Mouse (Mus musculus) liver, embryonic 15.5 days (tissue): ENCODE results near the gene Aqp2. TPM values are rescaled to one million over a fixed set of nuclear protein-coding genes. Genes with fewer than 3 reads are reported as not detected.
A peak's percentile ranks its signal among the peaks of the same experiment; 100 is the strongest.

Source experiments
- ATAC-seq: fragments of 200-750 bp; cut with Nextera tagmentation; 2 replicates; pipeline ENCODE4 v1.8.0; 2017; ENCODE audit warnings: moderate number of reproducible peaks, mild to moderate bottlenecking, moderate library complexity; ENCODE audit not compliant: insufficient read depth
- H3K27ac ChIP-seq: fragments of 300-500 bp; sonication (generic); replicated peaks from 2 replicates; pipeline ENCODE4 v1.5.1; 2015; ENCODE audit warnings: mild to moderate bottlenecking, inconsistent platforms
- H3K27me3 ChIP-seq: fragments of 300-500 bp; sonication (generic); 2 replicates; pipeline ENCODE4 v1.6.1; 2015; ENCODE audit warnings: mild to moderate bottlenecking, inconsistent platforms
- H3K36me3 ChIP-seq: fragments of 300-500 bp; sonication (generic); replicated peaks from 2 replicates; pipeline ENCODE4 v1.6.1; 2015; ENCODE audit warnings: moderate library complexity, mild to moderate bottlenecking, inconsistent platforms
- H3K4me1 ChIP-seq: fragments of 300-500 bp; sonication (generic); replicated peaks from 2 replicates; pipeline ENCODE4 v1.6.1; 2015; ENCODE audit warnings: inconsistent platforms
- H3K4me2 ChIP-seq: fragments of 300-500 bp; sonication (generic); 2 replicates; pipeline ENCODE4 v1.6.1; 2015; ENCODE audit warnings: moderate library complexity, mild to moderate bottlenecking, inconsistent platforms
- H3K4me3 ChIP-seq: fragments of 300-500 bp; sonication (generic); replicated peaks from 2 replicates; pipeline ENCODE4 v1.5.1; 2015; ENCODE audit warnings: mild to moderate bottlenecking, inconsistent platforms
- H3K9ac ChIP-seq: fragments of 300-500 bp; sonication (generic); 2 replicates; pipeline ENCODE4 v1.6.1; 2015; ENCODE audit warnings: moderate library complexity, mild to moderate bottlenecking, inconsistent platforms
- H3K9me3 ChIP-seq: fragments of 300-500 bp; sonication (generic); replicated peaks from 2 replicates; pipeline ENCODE4 v1.6.1; 2016; ENCODE audit warnings: inconsistent platforms
- WGBS: fragments of 180-500 bp; shearing (Covaris S2); methylation state at CpG from one replicate; pipeline ENCODE4 v1.1.7; 2015; ENCODE audit warnings: mixed read lengths; ENCODE audit not compliant: insufficient replicate concordance; 5-methylcytosine and 5-hydroxymethylcytosine counted together
- polyA plus RNA-seq: library from polyadenylated mRNA; unstranded; fragments of >200 nt; fragmentation: Nextera tagmentation; extraction: Ambion mirVana; gene quantifications from 2 replicates; pipeline ENCODE4 v1.2.1, GENCODE M21; 2015

Gene Aqp2
- polyA plus RNA-seq, 1 experiment from 2014 or later, result not detected

DNA sequence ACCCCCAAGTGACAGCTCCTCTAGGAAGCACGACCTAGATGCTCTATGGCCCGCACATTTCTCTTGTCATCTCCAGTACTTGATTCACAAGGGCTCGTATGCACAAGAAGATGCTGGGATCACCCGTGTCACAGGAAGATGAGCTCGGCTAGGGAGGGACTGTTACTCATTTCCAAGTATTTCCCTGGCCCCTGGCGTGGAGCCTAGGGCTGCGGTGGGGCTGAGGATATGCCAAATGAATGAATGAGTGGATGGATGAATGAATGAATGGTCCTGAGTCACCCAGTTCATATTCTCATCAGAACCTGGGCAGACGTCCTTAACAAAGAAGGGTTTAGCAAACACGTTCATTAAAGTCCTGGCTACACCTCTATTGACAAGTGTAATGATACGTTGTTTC is 18.6 kb upstream of the Aqp2 start:
- no peaks in the 10 kb centered on the region for H3K4me1 ChIP-seq
- H3K4me3 ChIP-seq, result no peak overlapping the region
- no peak overlapping the region for H3K27ac ChIP-seq
- H3K9ac ChIP-seq, result no peak overlapping the region
- ATAC-seq, result no peak
- 59% methylated on average over 10 of the region's 10 CpGs for WGBS
- no peak overlapping the region for H3K4me2 ChIP-seq
- no peaks in the 10 kb centered on the region for H3K9me3 ChIP-seq
- peaks cover 13% of the 10 kb centered on the region for H3K27me3 ChIP-seq
- no peaks in the 10 kb centered on the region for H3K36me3 ChIP-seq

DNA sequence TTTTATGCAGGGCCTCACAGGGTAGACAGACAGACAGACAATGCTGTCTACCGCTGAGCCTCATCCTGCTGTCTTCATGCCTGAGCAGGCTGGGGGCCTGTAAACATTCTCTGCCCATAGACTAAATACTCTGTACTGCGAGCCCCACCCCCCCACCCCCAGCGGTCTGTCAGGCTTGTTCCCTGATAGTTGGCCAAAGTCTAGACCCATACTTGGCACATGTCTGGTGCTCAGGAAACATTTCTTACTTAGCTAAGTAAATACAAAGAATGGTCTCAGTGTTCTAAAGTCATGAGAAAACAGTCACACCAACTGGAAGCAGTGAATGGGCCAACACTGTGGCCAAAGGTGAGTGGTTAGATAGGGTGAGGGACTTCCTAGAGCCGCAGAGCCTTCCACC is 11.5 kb upstream of the Aqp2 start:
- Histone ChIP-seq H3K27ac (no peak overlapping the region), H3K27me3 (no peaks in the 10 kb centered on the region), H3K36me3 (no peaks in the 10 kb centered on the region), H3K4me1 (no peaks in the 10 kb centered on the region), H3K9ac (no peak overlapping the region), H3K4me2 (no peak overlapping the region), H3K9me3 (no peaks in the 10 kb centered on the region), H3K4me3 (no peak overlapping the region)
- WGBS, result 48% methylated on average over 4 of the region's 4 CpGs
- ATAC-seq, result no peak

DNA sequence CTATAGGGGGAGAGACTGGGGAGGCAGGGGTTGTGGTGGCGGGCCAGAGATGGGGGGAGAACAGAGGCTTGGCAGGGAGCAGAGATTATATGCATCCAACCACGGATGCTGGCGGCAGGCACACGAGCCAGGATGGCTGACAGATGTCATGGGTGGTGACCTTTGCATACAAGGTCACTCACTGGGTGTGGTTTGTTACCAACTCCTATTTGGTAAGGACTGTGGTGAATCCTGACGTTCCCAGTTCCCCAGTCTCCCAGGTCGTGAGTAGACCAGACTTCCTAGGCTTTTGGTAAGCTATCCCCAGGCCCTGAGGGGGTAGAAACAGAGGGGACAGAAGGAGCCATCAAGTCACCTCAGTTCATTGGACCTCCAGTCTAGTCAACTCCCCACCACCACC is 10.2 kb upstream of the Aqp2 start:
- Histone ChIP-seq H3K4me3 (no peak overlapping the region), H3K27me3 (no peaks in the 10 kb centered on the region), H3K36me3 (no peaks in the 10 kb centered on the region), H3K4me1 (no peaks in the 10 kb centered on the region), H3K4me2 (no peak overlapping the region), H3K9me3 (no peaks in the 10 kb centered on the region), H3K9ac (no peak overlapping the region), H3K27ac (no peak overlapping the region)
- ATAC-seq, result no peak
- WGBS, result 48% methylated on average over 6 of the region's 6 CpGs

DNA sequence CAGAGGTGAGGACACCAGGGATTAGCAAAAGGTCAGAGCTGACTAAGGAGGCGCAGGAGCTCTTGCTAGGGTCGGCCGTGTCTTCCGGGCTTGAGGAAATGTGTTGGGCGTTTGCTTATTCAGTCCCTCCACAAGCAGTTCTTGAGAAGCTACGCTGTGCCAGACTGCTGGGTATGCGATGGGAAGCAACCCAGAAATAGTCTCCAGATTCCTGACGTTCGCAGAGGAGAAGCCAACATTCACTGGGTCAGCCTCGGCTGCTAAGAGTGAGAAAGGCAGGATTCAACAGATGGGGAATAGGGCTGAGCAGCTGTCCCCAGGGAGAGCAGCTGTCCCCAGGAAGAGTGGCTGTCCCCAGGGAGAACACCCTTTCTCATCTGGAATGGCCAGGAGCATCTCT is 9.7 kb upstream of the Aqp2 start:
- H3K4me2 ChIP-seq, result no peak overlapping the region
- H3K9ac ChIP-seq, result no peak overlapping the region
- H3K4me3 ChIP-seq, result no peak overlapping the region
- 63% methylated on average over 10 of the region's 10 CpGs for WGBS
- H3K4me1 ChIP-seq, result no peaks in the 10 kb centered on the region
- no peaks in the 10 kb centered on the region for H3K36me3 ChIP-seq
- H3K27me3 ChIP-seq, result no peaks in the 10 kb centered on the region
- no peaks in the 10 kb centered on the region for H3K9me3 ChIP-seq
- ATAC-seq, result no peak
- no peak overlapping the region for H3K27ac ChIP-seq

DNA sequence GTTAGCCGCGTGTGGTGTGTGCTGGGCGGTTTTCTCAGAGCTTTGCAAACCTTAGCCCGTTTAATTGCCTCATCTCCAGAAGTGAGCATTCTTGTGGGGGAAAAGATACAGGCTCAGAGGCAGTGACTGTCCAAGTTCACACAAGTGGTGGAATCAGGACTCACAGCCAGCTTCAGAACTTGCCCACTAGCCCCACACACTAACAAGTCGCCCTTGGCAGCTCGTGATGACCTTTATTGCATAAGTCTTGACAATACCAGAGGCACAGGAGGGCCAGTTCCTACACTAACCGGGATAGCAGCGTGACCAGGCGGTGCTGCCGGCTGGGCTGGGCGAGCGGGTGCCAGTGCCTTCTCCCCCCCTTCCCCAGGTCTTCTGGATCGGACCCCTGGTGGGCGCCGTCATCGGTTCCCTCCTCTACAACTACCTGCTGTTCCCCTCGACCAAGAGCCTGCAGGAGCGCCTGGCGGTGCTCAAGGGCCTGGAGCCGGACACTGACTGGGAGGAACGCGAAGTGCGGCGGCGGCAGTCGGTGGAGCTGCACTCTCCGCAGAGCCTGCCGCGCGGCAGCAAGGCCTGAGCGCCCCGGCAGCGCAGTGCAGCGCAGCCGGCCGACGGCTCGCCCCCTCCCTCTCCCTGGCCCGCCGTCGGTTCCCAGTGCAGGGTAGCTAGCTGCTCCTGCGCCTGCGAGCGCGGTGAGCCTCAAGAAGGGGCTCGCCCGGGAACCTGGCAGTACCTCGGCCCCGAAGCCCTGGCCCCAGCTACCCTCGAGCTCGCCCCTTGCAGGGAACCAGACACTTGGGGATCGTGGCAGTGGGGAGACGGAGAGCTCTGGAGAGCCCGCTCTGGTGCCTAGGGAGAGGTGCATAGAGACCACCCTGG is 4.8 kb downstream of the Aqp2 start:
- Histone ChIP-seq H3K9me3 (no peaks in the 10 kb centered on the region), H3K27ac (no peak overlapping the region), H3K4me2 (peak overlapping the region; percentile 41), H3K36me3 (no peaks in the 10 kb centered on the region), H3K27me3 (peaks cover 99% of the 10 kb centered on the region), H3K4me1 (peaks cover 17% of the 10 kb centered on the region; the same call in 1 of the 2 replicates), H3K4me3 (peak overlapping the region; percentile 24), H3K9ac (no peak overlapping the region)
- WGBS, result 3% methylated on average over 54 of the region's 54 CpGs
- ATAC-seq, result no peak

DNA sequence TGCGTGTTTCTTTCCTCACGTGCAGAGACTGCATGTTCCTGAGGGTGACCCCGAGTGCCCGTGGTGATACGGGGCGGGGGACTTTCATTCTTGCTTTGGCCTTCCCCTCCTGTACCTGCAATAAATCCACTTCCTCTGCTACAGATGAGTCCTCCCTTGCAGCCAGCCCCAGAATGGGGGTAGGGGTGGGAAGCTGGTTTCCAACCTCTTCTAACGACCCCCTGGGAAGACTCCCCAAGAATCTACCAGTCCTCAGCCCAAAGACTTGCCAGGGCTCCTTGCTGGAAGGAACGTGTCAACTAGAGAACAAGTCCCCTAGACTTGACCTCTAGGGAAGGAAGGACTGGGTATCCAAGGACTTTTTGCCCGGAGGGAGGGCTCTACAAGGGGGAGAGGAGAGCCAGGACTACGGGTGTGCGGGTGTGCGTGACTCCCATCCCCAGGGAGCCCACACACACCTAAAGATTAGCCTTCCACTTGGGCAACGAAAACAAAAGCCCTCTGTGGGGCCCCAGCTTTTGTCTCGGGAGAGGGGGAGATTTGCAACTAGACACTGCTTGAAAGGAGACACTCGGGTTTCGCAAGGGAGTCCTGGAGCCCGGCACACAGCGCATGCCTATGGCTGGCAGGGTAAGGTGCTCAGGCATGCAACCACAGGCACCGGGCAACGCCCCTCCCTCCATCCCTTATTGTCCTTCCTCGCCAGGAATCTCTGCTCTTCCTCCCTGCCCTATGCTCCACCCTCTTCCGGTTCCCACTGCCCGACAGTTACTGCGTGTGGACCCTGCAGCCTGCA is 5.8 kb downstream of the Aqp2 start:
- Histone ChIP-seq H3K9ac (no peak overlapping the region), H3K27ac (no peak overlapping the region), H3K36me3 (no peaks in the 10 kb centered on the region), H3K27me3 (peaks cover 99% of the 10 kb centered on the region), H3K9me3 (no peaks in the 10 kb centered on the region), H3K4me3 (no peak overlapping the region), H3K4me2 (peak overlapping the region; percentile 41), H3K4me1 (peaks cover 17% of the 10 kb centered on the region; the same call in 1 of the 2 replicates)
- 2% methylated on average over 24 of the region's 24 CpGs for WGBS
- no peak for ATAC-seq

DNA sequence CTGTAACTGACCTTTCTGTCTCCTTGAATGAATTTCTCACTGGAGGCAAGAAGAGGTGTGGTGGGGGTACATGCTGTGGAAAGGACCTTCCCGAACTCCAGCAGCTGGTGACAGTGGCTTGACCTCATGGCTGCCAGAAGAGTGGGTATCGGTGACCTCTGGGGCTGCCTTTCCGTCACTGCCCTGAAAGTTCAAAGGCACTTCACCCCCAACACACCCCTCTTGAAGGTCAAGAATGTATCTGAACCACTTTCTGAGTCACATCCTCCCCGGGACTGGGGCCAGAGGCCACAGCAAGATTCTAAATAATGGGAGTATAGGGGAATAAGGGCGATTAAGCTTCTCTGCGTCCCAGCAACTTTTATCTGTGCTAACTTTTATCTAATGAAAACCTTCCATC is 6.9 kb downstream of the Aqp2 start:
- peaks cover 21% of the 10 kb centered on the region; the same call in 1 of the 2 replicates for H3K4me1 ChIP-seq
- WGBS, result 52% methylated on average over 6 of the region's 6 CpGs

DNA sequence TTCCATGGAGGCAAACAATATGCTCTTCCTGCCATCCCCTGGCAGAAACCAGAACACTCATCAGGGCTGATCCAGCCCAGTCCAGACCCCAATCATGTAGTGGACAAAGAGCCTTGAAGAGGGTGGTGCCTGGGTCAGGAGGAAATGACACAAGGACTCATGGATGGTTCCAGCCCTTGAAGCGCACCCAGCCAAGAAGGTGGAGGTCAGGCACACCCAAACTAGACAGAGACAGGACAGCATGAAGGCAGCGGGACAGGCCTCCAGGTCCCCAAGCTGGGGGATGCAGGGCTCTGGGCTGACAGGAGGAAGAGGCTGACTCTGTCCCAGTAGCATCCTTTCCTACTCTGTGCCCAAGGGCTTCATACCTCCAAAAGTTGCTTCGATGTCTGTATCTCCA is 7.7 kb downstream of the Aqp2 start:
- no peak for ATAC-seq
- H3K9me3 ChIP-seq, result no peaks in the 10 kb centered on the region
- 68% methylated on average over 3 of the region's 3 CpGs for WGBS
- H3K4me1 ChIP-seq, result peaks cover 24% of the 10 kb centered on the region; the same call in 1 of the 2 replicates
- peaks cover 100% of the 10 kb centered on the region for H3K27me3 ChIP-seq
- no peaks in the 10 kb centered on the region for H3K36me3 ChIP-seq
- H3K27ac ChIP-seq, result no peak overlapping the region
- no peak overlapping the region for H3K9ac ChIP-seq
- no peak overlapping the region for H3K4me3 ChIP-seq
- no peak overlapping the region for H3K4me2 ChIP-seq

More for the DNA sequence above, 6.9 kb downstream of the Aqp2 start:
- H3K4me2 ChIP-seq, result no peak overlapping the region
- no peak for ATAC-seq
- no peak overlapping the region for H3K9ac ChIP-seq
- peaks cover 100% of the 10 kb centered on the region for H3K27me3 ChIP-seq
- no peaks in the 10 kb centered on the region for H3K9me3 ChIP-seq
- H3K27ac ChIP-seq, result no peak overlapping the region
- H3K4me3 ChIP-seq, result no peak overlapping the region
- H3K36me3 ChIP-seq, result no peaks in the 10 kb centered on the region

DNA sequence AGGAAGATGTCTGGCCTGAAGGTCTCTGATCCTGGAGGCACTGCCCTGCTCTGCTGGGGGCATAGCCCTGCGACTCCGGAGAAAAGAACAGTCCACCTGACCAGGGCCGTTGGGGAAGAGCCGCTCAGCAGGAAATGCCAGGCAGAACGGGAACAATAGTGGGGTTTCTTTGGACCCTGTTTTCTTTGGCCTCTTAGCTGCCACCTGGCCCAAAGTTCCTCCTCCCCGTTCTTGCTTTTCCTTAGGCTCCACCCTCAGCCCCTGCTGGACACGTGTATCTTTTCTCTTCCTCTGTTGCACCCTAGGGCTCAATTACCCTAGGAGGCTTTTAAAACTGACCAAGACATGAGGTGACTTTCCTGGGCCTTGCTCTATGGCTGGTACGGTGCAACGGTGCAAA is 10.4 kb downstream of the Aqp2 start:
- Histone ChIP-seq H3K9me3 (no peaks in the 10 kb centered on the region), H3K4me3 (no peak overlapping the region), H3K9ac (no peak overlapping the region), H3K36me3 (no peaks in the 10 kb centered on the region), H3K27me3 (peaks cover 100% of the 10 kb centered on the region), H3K4me1 (peaks cover 16% of the 10 kb centered on the region; the same call in 1 of the 2 replicates), H3K27ac (no peak overlapping the region), H3K4me2 (no peak overlapping the region)
- ATAC-seq, result no peak
- WGBS, result 4% methylated on average over 9 of the region's 9 CpGs

DNA sequence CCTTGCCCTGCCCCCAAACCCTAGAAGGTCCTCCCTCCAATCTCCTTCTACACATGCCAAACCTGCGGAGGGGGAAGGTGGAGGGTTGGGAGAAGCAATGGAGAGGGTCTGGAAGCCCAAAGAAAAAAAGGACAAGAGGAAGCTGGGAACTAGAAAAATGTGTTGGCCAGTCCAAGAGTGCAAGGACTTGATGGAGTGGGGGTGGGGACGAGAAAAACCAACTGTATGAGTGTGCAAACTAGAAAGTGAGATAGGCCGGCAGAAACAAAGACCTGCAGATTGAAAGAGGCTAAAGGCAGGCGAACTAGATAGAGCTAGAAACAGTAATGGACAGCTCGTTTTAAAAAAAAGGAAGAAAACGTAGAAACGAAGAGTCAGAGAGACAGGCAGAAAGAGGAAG is 10.8 kb downstream of the Aqp2 start:
- 10% methylated on average over 7 of the region's 7 CpGs for WGBS
- Histone ChIP-seq H3K27ac (no peak overlapping the region), H3K27me3 (peaks cover 100% of the 10 kb centered on the region), H3K9ac (no peak overlapping the region), H3K4me3 (no peak overlapping the region), H3K4me1 (0 out of 2 replicates have a peak, but pooled peaks cover 11% of the 10 kb centered on the region), H3K36me3 (no peaks in the 10 kb centered on the region), H3K9me3 (no peaks in the 10 kb centered on the region), H3K4me2 (no peak overlapping the region)
- no peak for ATAC-seq

DNA sequence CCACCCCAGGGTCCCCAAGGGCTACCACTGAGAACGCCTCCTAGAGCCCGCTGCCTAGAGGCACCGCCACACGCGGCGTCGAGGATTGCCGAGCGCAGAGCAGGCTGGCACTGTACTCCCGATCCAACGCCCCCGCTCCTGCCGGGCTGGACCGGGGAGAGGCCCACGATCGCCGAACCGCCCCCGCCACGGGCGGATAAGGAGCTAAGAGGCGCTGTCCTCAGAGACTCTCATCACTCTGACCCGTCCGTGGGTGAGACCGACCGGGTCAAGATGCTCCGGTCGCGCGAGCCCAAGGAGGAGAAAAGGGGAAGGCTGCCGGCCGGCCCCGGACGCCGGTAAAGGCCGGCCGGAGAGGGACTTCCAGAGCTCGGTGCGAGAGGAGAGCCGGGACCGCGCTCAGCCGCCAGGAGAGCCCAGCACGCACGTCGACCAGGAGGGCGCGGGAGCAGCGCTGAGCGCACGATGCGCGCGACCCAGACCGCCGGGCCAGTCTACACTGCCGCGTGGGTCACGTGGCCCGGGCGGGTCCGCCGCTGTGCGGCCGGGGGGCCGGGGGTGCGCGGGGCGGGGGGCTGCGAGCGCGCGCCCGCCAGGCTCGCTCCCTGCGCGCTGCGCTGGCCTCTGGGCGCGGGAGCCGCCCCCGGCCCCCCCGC is 11.7 kb downstream of the Aqp2 start, which contains the start of gene Aqp5:
Gene Aqp5, plus strand, starts transcription at position 354 of the 656 bp plus-strand sequence.
- ATAC-seq, result no peak
- Histone ChIP-seq H3K27me3 (peaks cover 100% of the 10 kb centered on the region), H3K27ac (no peak within 1 kb of the TSS), H3K4me2 (peak within 1 kb of the TSS; percentile 49), H3K9me3 (no peaks in the 10 kb centered on the region), H3K36me3 (no peaks in the 10 kb centered on the region), H3K4me1 (0 out of 2 replicates have a peak, but pooled peaks cover 8% of the 10 kb centered on the region), H3K4me3 (peak within 1 kb of the TSS; percentile 14; the same call in 1 of the 2 replicates), H3K9ac (no peak within 1 kb of the TSS)
- 3% methylated on average over 83 of the region's 83 CpGs for WGBS
